Mouse (Mus musculus) spleen, postnatal 10 days (tissue): ENCODE measurements around the gene Mif.
"Not testable (repeated sequence)": the region's sequence is repeated elsewhere in the genome, so short reads cannot be mapped to it uniquely, and the experiment has no call there.

ENCODE experiments used
- DNase-seq, 2 experiments: peaks; one replicate each; pipeline ENCODE4 v3.0.0; 2021 to 2022; ENCODE audit warnings: low spot score in 2 of 2

Gene Mif

GRCm38 (mm10) chr10:75872915-75873542, 13.0 kb upstream of the Mif start:
- DNase-seq: no peak

GRCm38 (mm10) chr10:75872025-75872914, 12.2 kb upstream of the Mif start:
- DNase-seq: no peak

- DNase-seq: no peak
These were observed 1.5 kb upstream of the Mif start for GRCm38 (mm10) chr10:75861587-75861986.

GRCm38 (mm10) chr10:75860746-75861145, 706 bp upstream of the Mif start:
- no peak for DNase-seq

- no peak for DNase-seq
These were observed 813 bp downstream of the Mif start for GRCm38 (mm10) chr10:75859107-75859746.

- no peak for DNase-seq
These were observed 2.4 kb downstream of the Mif start for GRCm38 (mm10) chr10:75857598-75857997.

GRCm38 (mm10) chr10:75856976-75857375, 3.1 kb downstream of the Mif start:
- no peak for DNase-seq

- no peak for DNase-seq
These were observed 3.7 kb downstream of the Mif start for GRCm38 (mm10) chr10:75856155-75856907.

- no peak for DNase-seq
These were observed 4.5 kb downstream of the Mif start for GRCm38 (mm10) chr10:75855416-75855981.

GRCm38 (mm10) chr10:75854791-75855190, 5.2 kb downstream of the Mif start:
- no peak for DNase-seq

- DNase-seq: no peak
These were observed 5.9 kb downstream of the Mif start for GRCm38 (mm10) chr10:75854096-75854495.

- DNase-seq: peak; percentile 78 to 90
These were observed 6.6 kb downstream of the Mif start for GRCm38 (mm10) chr10:75853452-75853851.

GRCm38 (mm10) chr10:75852539-75853125, 7.4 kb downstream of the Mif start:
- DNase-seq: no peak

GRCm38 (mm10) chr10:75851681-75852080, 8.4 kb downstream of the Mif start:
- no peak for DNase-seq

- DNase-seq: no peak
These were observed 9.0 kb downstream of the Mif start for GRCm38 (mm10) chr10:75851076-75851475.

- no peak for DNase-seq
These were observed 11.7 kb downstream of the Mif start for GRCm38 (mm10) chr10:75848382-75848781.

- DNase-seq: peak; percentile 56 to 69
These were observed 14.6 kb downstream of the Mif start for GRCm38 (mm10) chr10:75845306-75845930.

GRCm38 (mm10) chr10:75844800-75845199, 15.2 kb downstream of the Mif start:
- no peak for DNase-seq

GRCm38 (mm10) chr10:75843898-75844297, 16.1 kb downstream of the Mif start:
- DNase-seq: not testable (repeated sequence)

- DNase-seq: no peak
These were observed 20.9 kb downstream of the Mif start for GRCm38 (mm10) chr10:75839092-75839491.
